Mouse (Mus musculus): ENCODE measurements at regions not wholly inside any gene's neighbourhood (a gene's known extent, or its start where the extent isn't known, plus 50 kb on each side); places are given as distances from the start of the nearest gene placed in this dataset.

GRCm38 (mm10) chr14:71359581-71359980, 759.9 kb upstream of the Fam160b2 start:
- WGBS = 72% methylated on average over 1 of the region's 1 CpGs

GRCm38 (mm10) chr14:71338219-71338618, 738.6 kb upstream of the Fam160b2 start:
- H3K9ac ChIP-seq = no peak overlapping the region
- TF ChIP-seq CTCF (IDR thresholded peaks at IDR 0.05; ENCODE audit: low read depth) = no peak
- no peaks in the 10 kb centered on the region for H3K9me3 ChIP-seq (ENCODE audit: low read length)
- H3K4me2 ChIP-seq (ENCODE audit: low read depth) = no peak overlapping the region
- H3K36me3 ChIP-seq (ENCODE audit: insufficient read depth) = no peaks in the 10 kb centered on the region
- ATAC-seq (no peak), DNase-seq (no peak)
- H3K4me3 ChIP-seq (ENCODE audit: low read depth, low read length) = no peak overlapping the region
- no peak overlapping the region for H3K27ac ChIP-seq (ENCODE audit: low read depth, low read length)
- 74% methylated on average over 5 of the region's 5 CpGs for WGBS
- H3K27me3 ChIP-seq (ENCODE audit: insufficient read depth, low read length) = no peaks in the 10 kb centered on the region
- H3K4me1 ChIP-seq (ENCODE audit: insufficient read depth) = no peaks in the 10 kb centered on the region

More at GRCm38 (mm10) chr14:71359581-71359980, 759.9 kb upstream of the Fam160b2 start:
- H3K36me3 ChIP-seq (ENCODE audit: insufficient read depth) = no peaks in the 10 kb centered on the region
- no peak for TF ChIP-seq CTCF (IDR thresholded peaks at IDR 0.05; ENCODE audit: low read depth)
- DNase-seq (no peak), ATAC-seq (no peak)
- H3K4me3 ChIP-seq (ENCODE audit: low read depth, low read length) = no peak overlapping the region
- H3K27me3 ChIP-seq (ENCODE audit: insufficient read depth, low read length) = no peaks in the 10 kb centered on the region
- H3K27ac ChIP-seq (ENCODE audit: low read depth, low read length) = no peak overlapping the region
- H3K9me3 ChIP-seq (ENCODE audit: low read length) = no peaks in the 10 kb centered on the region
- H3K9ac ChIP-seq = no peak overlapping the region
- no peaks in the 10 kb centered on the region for H3K4me1 ChIP-seq (ENCODE audit: insufficient read depth)
- no peak overlapping the region for H3K4me2 ChIP-seq (ENCODE audit: low read depth)

GRCm38 (mm10) chr14:71336906-71337305, 737.3 kb upstream of the Fam160b2 start:
- TF ChIP-seq CTCF (IDR thresholded peaks at IDR 0.05; ENCODE audit: low read depth) = no peak
- no peaks in the 10 kb centered on the region for H3K9me3 ChIP-seq (ENCODE audit: low read length)
- no peaks in the 10 kb centered on the region for H3K27me3 ChIP-seq (ENCODE audit: insufficient read depth, low read length)
- no peaks in the 10 kb centered on the region for H3K4me1 ChIP-seq (ENCODE audit: insufficient read depth)
- H3K36me3 ChIP-seq (ENCODE audit: insufficient read depth) = no peaks in the 10 kb centered on the region
- DNase-seq = no peak
- 80% methylated on average over 3 of the region's 3 CpGs for whole genome bisulfite sequencing
- no peak overlapping the region for H3K4me2 ChIP-seq (ENCODE audit: low read depth)
- H3K4me3 ChIP-seq (ENCODE audit: low read depth, low read length) = no peak overlapping the region
- no peak for ATAC-seq
- H3K27ac ChIP-seq (ENCODE audit: low read depth, low read length) = no peak overlapping the region
- H3K9ac ChIP-seq = no peak overlapping the region

- TF ChIP-seq CTCF (IDR thresholded peaks at IDR 0.05; ENCODE audit: low read depth) = no peak
- Histone ChIP-seq H3K36me3 (ENCODE audit: insufficient read depth) (no peaks in the 10 kb centered on the region), H3K4me3 (ENCODE audit: low read depth, low read length) (no peak overlapping the region), H3K9me3 (ENCODE audit: low read length) (no peaks in the 10 kb centered on the region), H3K4me2 (ENCODE audit: low read depth) (no peak overlapping the region), H3K27me3 (ENCODE audit: insufficient read depth, low read length) (no peaks in the 10 kb centered on the region), H3K4me1 (ENCODE audit: insufficient read depth) (no peaks in the 10 kb centered on the region), H3K27ac (ENCODE audit: low read depth, low read length) (no peak overlapping the region), H3K9ac (no peak overlapping the region)
- no peak for DNase-seq
- whole genome bisulfite sequencing = 96% methylated on average over 1 of the region's 1 CpGs
- ATAC-seq = no peak
Observed at GRCm38 (mm10) chr14:71334022-71334421, 734.4 kb upstream of the Fam160b2 start.

GRCm38 (mm10) chr14:71329862-71330630, 730.4 kb upstream of the Fam160b2 start:
- no peak for TF ChIP-seq CTCF (IDR thresholded peaks at IDR 0.05; ENCODE audit: low read depth)
- H3K4me3 ChIP-seq (ENCODE audit: low read depth, low read length) = no peak overlapping the region
- H3K4me1 ChIP-seq (ENCODE audit: insufficient read depth) = no peaks in the 10 kb centered on the region
- H3K4me2 ChIP-seq (ENCODE audit: low read depth) = no peak overlapping the region
- H3K9me3 ChIP-seq (ENCODE audit: low read length) = no peaks in the 10 kb centered on the region
- no peak for ATAC-seq
- no peaks in the 10 kb centered on the region for H3K36me3 ChIP-seq (ENCODE audit: insufficient read depth)
- H3K27me3 ChIP-seq (ENCODE audit: insufficient read depth, low read length) = no peaks in the 10 kb centered on the region
- no peak for DNase-seq
- 40% methylated on average over 5 of the region's 5 CpGs for WGBS
- no peak overlapping the region for H3K27ac ChIP-seq (ENCODE audit: low read depth, low read length)
- H3K9ac ChIP-seq = no peak overlapping the region

- Histone ChIP-seq H3K27me3 (ENCODE audit: insufficient read depth, low read length) (no peaks in the 10 kb centered on the region), H3K27ac (ENCODE audit: low read depth, low read length) (no peak overlapping the region), H3K4me3 (ENCODE audit: low read depth, low read length) (no peak overlapping the region), H3K9ac (no peak overlapping the region), H3K4me2 (ENCODE audit: low read depth) (no peak overlapping the region), H3K4me1 (ENCODE audit: insufficient read depth) (no peaks in the 10 kb centered on the region), H3K36me3 (ENCODE audit: insufficient read depth) (no peaks in the 10 kb centered on the region), H3K9me3 (ENCODE audit: low read length) (no peaks in the 10 kb centered on the region)
- ATAC-seq (no peak), DNase-seq (no peak)
- TF ChIP-seq CTCF (IDR thresholded peaks at IDR 0.05; ENCODE audit: low read depth) = no peak
Observed at GRCm38 (mm10) chr14:71327621-71328020, 728.0 kb upstream of the Fam160b2 start.

GRCm38 (mm10) chr14:71326521-71327105, 727.0 kb upstream of the Fam160b2 start:
- Histone ChIP-seq H3K9me3 (ENCODE audit: low read length) (no peaks in the 10 kb centered on the region), H3K9ac (no peak overlapping the region), H3K36me3 (ENCODE audit: insufficient read depth) (no peaks in the 10 kb centered on the region), H3K4me1 (ENCODE audit: insufficient read depth) (no peaks in the 10 kb centered on the region), H3K27me3 (ENCODE audit: insufficient read depth, low read length) (no peaks in the 10 kb centered on the region), H3K4me2 (ENCODE audit: low read depth) (no peak overlapping the region), H3K4me3 (ENCODE audit: low read depth, low read length) (no peak overlapping the region), H3K27ac (ENCODE audit: low read depth, low read length) (no peak overlapping the region)
- no peak for ATAC-seq
- WGBS = 86% methylated on average over 2 of the region's 2 CpGs
- TF ChIP-seq CTCF (IDR thresholded peaks at IDR 0.05; ENCODE audit: low read depth) = no peak
- DNase-seq = no peak

All from forebrain, postnatal 0 days (tissue).